15 mouse cellular contexts compared by ENCODE assay signal in genomic region chr9:42196110-42196509, GRCm38 (mm10).
A peak's percentile ranks its signal among the peaks of the same experiment; 100 is the strongest.
DNase-seq lines count a peak whose midpoint lies in the region; TF ChIP-seq lines count a peak whose summit lies in the region.
"Had no signal": no experiment of that assay in that cellular context is flagged by ENCODE, and none has a peak within 500 bp of the region (broad histone marks: within the 10 kb centered on the region; RNA-seq: fewer than 3 reads in every experiment).

No protein-coding gene starts in this region.

- peak overlapping the region; percentile 14; the same call in 1 of the 2 replicates for H3K9ac ChIP-seq in ES-E14 (ENCODE audit: insufficient read depth, low read depth, low read length, poor library complexity, severe bottlenecking)
- H3K9ac ChIP-seq: embryonic facial prominence, embryonic 12.5 days; forebrain, embryonic 12.5 days; heart, embryonic 12.5 days; limb, embryonic 13.5 days had no signal

- H3K4me3 ChIP-seq in gastrocnemius, adult 2 months = no peak overlapping the region
- no peak overlapping the region for H3K4me3 ChIP-seq in left cerebral cortex, adult 2 months
- peak overlapping the region; percentile 23 to 53 for H3K4me3 ChIP-seq in ES-E14 (ENCODE audit: insufficient read depth in 1 of 2, low read depth in 1 of 2, low read length in 2 of 2, poor library complexity in 1 of 2, severe bottlenecking in 1 of 2)
- H3K4me3 ChIP-seq: embryonic facial prominence, embryonic 12.5 days; forebrain, embryonic 12.5 days; heart, embryonic 12.5 days; limb, embryonic 13.5 days had no signal

- H3K9me3 ChIP-seq in ES-E14 (ENCODE audit: control insufficient read depth, insufficient read depth, low read depth, low read length) = no peaks in the 10 kb centered on the region
- H3K9me3 ChIP-seq: embryonic facial prominence, embryonic 12.5 days; forebrain, embryonic 12.5 days; G1E; heart, embryonic 12.5 days had no signal

- TF ChIP-seq CTCF in gastrocnemius, adult 2 months (IDR thresholded peaks at IDR 0.05) = no peak
- TF ChIP-seq CTCF in left cerebral cortex, adult 2 months (IDR thresholded peaks at IDR 0.05) = no peak

- intact Hi-C loops in gastrocnemius, adult 2 months (cut with DNase I) = no loop called here
- intact Hi-C loops in left cerebral cortex, adult 2 months (cut with DNase I) = no loop called here
- intact Hi-C loops in left cerebral cortex, postnatal 25 days (cut with DNase I) = no loop called here

- DNase-seq in gastrocnemius, adult 2 months = no peak
- DNase-seq in gastrocnemius, postnatal 4 days (ENCODE audit: low spot score in 2 of 2) = no peak
- DNase-seq in left cerebral cortex, adult 2 months (ENCODE audit: extremely low spot score in 1 of 2, low spot score in 2 of 2) = no peak
- DNase-seq in left cerebral cortex, postnatal 25 days (ENCODE audit: low spot score in 2 of 2) = no peak
- no peak for DNase-seq in ES-E14 (ENCODE audit: low read depth, low spot score)
- DNase-seq in lung, postnatal 36 days = peak; percentile 47
- DNase-seq in left cerebral cortex, adult 8-10 months (ENCODE audit: low spot score in 2 of 2) = no peak
- no peak for DNase-seq in gastrocnemius, postnatal 25 days
- DNase-seq: midbrain, embryonic 14.5 days; thymus, postnatal 4 days had no signal

- no peaks in the 10 kb centered on the region for H3K36me3 ChIP-seq in ES-E14 (ENCODE audit: control insufficient read depth, insufficient read depth, low read length, poor library complexity, severe bottlenecking)
- H3K36me3 ChIP-seq: embryonic facial prominence, embryonic 12.5 days; forebrain, embryonic 12.5 days; G1E; heart, embryonic 12.5 days; limb, embryonic 13.5 days had no signal

- H3K27ac ChIP-seq in gastrocnemius, adult 2 months = peak overlapping the region; percentile 81
- peak overlapping the region; percentile 40 for H3K27ac ChIP-seq in left cerebral cortex, adult 2 months
- peak overlapping the region; percentile 85 for H3K27ac ChIP-seq in ES-E14 (ENCODE audit: insufficient read depth, low read depth, low read length, poor library complexity, severe bottlenecking)
- H3K27ac ChIP-seq: embryonic facial prominence, embryonic 12.5 days; forebrain, embryonic 12.5 days; limb, embryonic 13.5 days had no signal

- in situ Hi-C loops in ES-E14 (cut with MboI; ENCODE audit: low sequenced_read_pairs in 2 of 2, unreplicated experiment in 2 of 2) = no loop called here

- peaks cover 0 to 17% of the 10 kb centered on the region in 2 experiments; a peak in 3 of 4 replicates for H3K4me1 ChIP-seq in ES-E14 (ENCODE audit: control insufficient read depth in 2 of 2, insufficient read depth in 2 of 2, low read length in 2 of 2, poor library complexity in 1 of 2)
- H3K4me1 ChIP-seq: embryonic facial prominence, embryonic 12.5 days; limb, embryonic 13.5 days had no signal

TF ChIP-seq in ES-E14, 5 proteins besides CTCF, POLR2A, EP300 and RAD21:
- TF ChIP-seq ZNF384 (IDR thresholded peaks at IDR 0.05; ENCODE audit: low read depth, low read length) (no peak), MAFK (IDR thresholded peaks at IDR 0.05; ENCODE audit: insufficient read depth, low read depth, low read length) (no peak), HCFC1 (IDR thresholded peaks at IDR 0.05; ENCODE audit: borderline replicate concordance, insufficient read depth, low read length) (no peak), ZC3H11A (IDR thresholded peaks at IDR 0.05; ENCODE audit: borderline replicate concordance, low read depth, low read length) (no peak), CHD2 (IDR thresholded peaks at IDR 0.05; ENCODE audit: low read depth, low read length) (no peak)
TF ChIP-seq in ES-E14: peak in this region for 0.

Comparison
In these comparisons a context has a peak if more than half of its experiments do, and no peak if none do; other contexts are left out.
1. H3K4me3 ChIP-seq: peak in ES-E14 (2 of 2); none in gastrocnemius, adult 2 months (single experiment) and left cerebral cortex, adult 2 months (single experiment).
2. Peak in every context shown above with its lines, with median percentiles within 50 percentile points of each other: H3K27ac ChIP-seq.